Mouse (Mus musculus) hindbrain, postnatal 0 days (tissue): Measurements from ENCODE around the gene Nop2. TPM values are rescaled to one million over a fixed set of nuclear protein-coding genes. Genes with fewer than 3 reads are reported as not detected.
A peak's percentile ranks its signal among the peaks of the same experiment; 100 is the strongest.

Source experiments
- ATAC-seq: fragments of 200-750 bp; cut with Nextera tagmentation; 2 replicates; pipeline ENCODE4 v1.8.0; 2017; ENCODE audit warnings: mild to moderate bottlenecking, moderate TSS enrichment, moderate library complexity
- DNase-seq: peaks from one replicate; pipeline ENCODE4 v3.0.0-alpha.2; 2015; ENCODE audit warnings: low spot score
- H3K27ac ChIP-seq: fragments of 300-500 bp; sonication (generic); 2 replicates; pipeline ENCODE4 v1.5.1; 2014; ENCODE audit warnings: mild to moderate bottlenecking
- H3K27me3 ChIP-seq: fragments of 300-500 bp; sonication (generic); 2 replicates; pipeline ENCODE4 v1.6.1; 2014; ENCODE audit warnings: low read length, mixed read lengths; ENCODE audit not compliant: insufficient read depth
- H3K36me3 ChIP-seq: fragments of 300-500 bp; sonication (generic); 2 replicates; pipeline ENCODE4 v1.6.1; 2014; ENCODE audit warnings: low read length, mixed read lengths; ENCODE audit not compliant: insufficient read depth
- H3K4me1 ChIP-seq: fragments of 300-500 bp; sonication (generic); 2 replicates; pipeline ENCODE4 v1.6.1; 2014; ENCODE audit warnings: antibody characterized with exemption, low read length, mixed read lengths; ENCODE audit not compliant: insufficient read depth
- H3K4me2 ChIP-seq: fragments of 300-500 bp; sonication (generic); 2 replicates; pipeline ENCODE4 v1.6.1; 2014; ENCODE audit warnings: low read depth, mild to moderate bottlenecking, low read length, moderate library complexity, mixed read lengths
- H3K4me3 ChIP-seq: fragments of 300-500 bp; sonication (generic); 2 replicates; pipeline ENCODE4 v1.5.1; 2014; ENCODE audit warnings: low read length
- H3K9ac ChIP-seq: fragments of 300-500 bp; sonication (generic); replicated peaks from 2 replicates; pipeline ENCODE4 v1.6.1; 2014; ENCODE audit warnings: mild to moderate bottlenecking, low read length, moderate library complexity, mixed read lengths
- H3K9me3 ChIP-seq: fragments of 300-500 bp; sonication (generic); 2 replicates; pipeline ENCODE4 v1.6.1; 2016; ENCODE audit warnings: low read length, mixed read lengths
- CTCF ChIP-seq: IDR thresholded peaks from 2 replicates; pipeline ENCODE4 v1.5.1; 2016; ENCODE audit warnings: antibody characterized with exemption, control low read depth, low read depth
- WGBS: fragments of 180-500 bp; shearing (Covaris S2); extraction: QIAGEN DNeasy Blood & Tissue Kit; methylation state at CpG from one replicate; pipeline ENCODE4 v1.1.7; 2014; 5-methylcytosine and 5-hydroxymethylcytosine counted together
- polyA plus RNA-seq: library from polyadenylated mRNA; unstranded; fragments of >200 nt; fragmentation: Nextera tagmentation; extraction: Ambion mirVana; gene quantifications from 2 replicates; pipeline ENCODE4 v1.2.1, GENCODE M21; 2015
- total RNA-seq: library from RNA; depleted of rRNA; stranded (reverse); fragments of >200 nt; gene quantifications from 2 replicates; pipeline ENCODE4 v1.2.3, GENCODE M21; 2014

Gene Nop2
- total and polyA plus RNA-seq, 2 experiments from 2014 or later = 34.2 to 37.3 TPM

GRCm38 (mm10) chr6:125109371-125109770 lies 22.3 kb upstream of the Nop2 start:
- Histone ChIP-seq H3K4me3 (no peak overlapping the region), H3K9ac (no peak overlapping the region)
- ATAC-seq = no peak

GRCm38 (mm10) chr6:125110927-125111326 lies 20.8 kb upstream of the Nop2 start:
- H3K27me3 ChIP-seq = no peaks in the 10 kb centered on the region
- TF ChIP-seq CTCF = peak; percentile 68
- H3K36me3 ChIP-seq = peaks cover 86% of the 10 kb centered on the region
- H3K4me2 ChIP-seq = no peak overlapping the region
- H3K27ac ChIP-seq = no peak overlapping the region
- H3K9ac ChIP-seq = no peak overlapping the region
- WGBS = 89% methylated on average over 7 of the region's 7 CpGs
- ATAC-seq (peak; percentile 69), DNase-seq (peak; percentile 74)
- no peaks in the 10 kb centered on the region for H3K4me1 ChIP-seq
- no peak overlapping the region for H3K4me3 ChIP-seq
- H3K9me3 ChIP-seq = no peaks in the 10 kb centered on the region

More at GRCm38 (mm10) chr6:125109371-125109770, 22.3 kb upstream of the Nop2 start:
- Histone ChIP-seq H3K36me3 (peaks cover 95% of the 10 kb centered on the region), H3K27me3 (no peaks in the 10 kb centered on the region), H3K27ac (no peak overlapping the region), H3K4me1 (no peaks in the 10 kb centered on the region), H3K4me2 (no peak overlapping the region), H3K9me3 (no peaks in the 10 kb centered on the region)
- WGBS = 94% methylated on average over 14 of the region's 14 CpGs
- no peak for TF ChIP-seq CTCF
- DNase-seq = no peak

GRCm38 (mm10) chr6:125112553-125112952 lies 19.2 kb upstream of the Nop2 start:
- no peak for TF ChIP-seq CTCF
- Histone ChIP-seq H3K27ac (no peak overlapping the region), H3K9me3 (no peaks in the 10 kb centered on the region), H3K4me1 (no peaks in the 10 kb centered on the region), H3K9ac (no peak overlapping the region), H3K4me3 (no peak overlapping the region), H3K4me2 (no peak overlapping the region), H3K36me3 (peaks cover 85% of the 10 kb centered on the region), H3K27me3 (no peaks in the 10 kb centered on the region)
- DNase-seq (no peak), ATAC-seq (no peak)
- WGBS = 91% methylated on average over 11 of the region's 11 CpGs

GRCm38 (mm10) chr6:125119387-125119786 lies 12.3 kb upstream of the Nop2 start:
- WGBS = 94% methylated on average over 8 of the region's 8 CpGs
- H3K27me3 ChIP-seq = no peaks in the 10 kb centered on the region
- no peaks in the 10 kb centered on the region for H3K4me1 ChIP-seq
- H3K27ac ChIP-seq = no peak overlapping the region
- DNase-seq (no peak), ATAC-seq (no peak)
- no peak for TF ChIP-seq CTCF
- no peak overlapping the region for H3K9ac ChIP-seq
- H3K36me3 ChIP-seq = peaks cover 83% of the 10 kb centered on the region
- no peak overlapping the region for H3K4me3 ChIP-seq
- no peaks in the 10 kb centered on the region for H3K9me3 ChIP-seq
- no peak overlapping the region for H3K4me2 ChIP-seq

GRCm38 (mm10) chr6:125128724-125129123 lies 3.0 kb upstream of the Nop2 start:
- 89% methylated on average over 12 of the region's 12 CpGs for WGBS

GRCm38 (mm10) chr6:125129710-125130402 lies 1.9 kb upstream of the Nop2 start:
- no peak overlapping the region for H3K4me2 ChIP-seq
- DNase-seq (no peak), ATAC-seq (no peak)
- H3K4me3 ChIP-seq = no peak overlapping the region
- H3K36me3 ChIP-seq = peaks cover 36% of the 10 kb centered on the region
- TF ChIP-seq CTCF = no peak
- no peak overlapping the region for H3K27ac ChIP-seq
- H3K27me3 ChIP-seq = no peaks in the 10 kb centered on the region
- no peaks in the 10 kb centered on the region for H3K9me3 ChIP-seq
- H3K9ac ChIP-seq = no peak overlapping the region
- 83% methylated on average over 20 of the region's 20 CpGs for WGBS
- peaks cover 7% of the 10 kb centered on the region; the same call in 1 of the 2 replicates for H3K4me1 ChIP-seq

More at GRCm38 (mm10) chr6:125128724-125129123, 3.0 kb upstream of the Nop2 start:
- peaks cover 42% of the 10 kb centered on the region for H3K36me3 ChIP-seq
- no peaks in the 10 kb centered on the region for H3K27me3 ChIP-seq
- no peak overlapping the region for H3K9ac ChIP-seq
- no peak overlapping the region for H3K4me3 ChIP-seq
- no peak for ATAC-seq
- DNase-seq = no peak
- no peak overlapping the region for H3K27ac ChIP-seq
- no peak for TF ChIP-seq CTCF
- H3K4me1 ChIP-seq = peaks cover 7% of the 10 kb centered on the region; the same call in 1 of the 2 replicates
- H3K9me3 ChIP-seq = no peaks in the 10 kb centered on the region
- H3K4me2 ChIP-seq = no peak overlapping the region

GRCm38 (mm10) chr6:125132470-125132869 lies 761 bp downstream of the Nop2 start:
- peaks cover 47% of the 10 kb centered on the region for H3K36me3 ChIP-seq
- peak overlapping the region; percentile 71 for H3K4me2 ChIP-seq
- H3K27ac ChIP-seq = no peak overlapping the region
- H3K4me3 ChIP-seq = peak overlapping the region; percentile 76
- no peaks in the 10 kb centered on the region for H3K9me3 ChIP-seq
- TF ChIP-seq CTCF = no peak
- H3K9ac ChIP-seq = peak overlapping the region; percentile 80
- no peak for DNase-seq
- H3K27me3 ChIP-seq = no peaks in the 10 kb centered on the region
- H3K4me1 ChIP-seq = peaks cover 7% of the 10 kb centered on the region; the same call in 1 of the 2 replicates
- 7% methylated on average over 11 of the region's 11 CpGs for WGBS
- ATAC-seq = no peak
